Mouse (Mus musculus) urinary bladder, adult 18-20 months (tissue): Measurements from ENCODE around the gene Gpr15.

ENCODE experiments used
- DNase-seq, 2 experiments: peaks; one replicate each; pipeline ENCODE4 v3.0.0; 2022; ENCODE audit warnings: low spot score in 2 of 2, mixed read lengths in 2 of 2

Gpr15 gene

DNA sequence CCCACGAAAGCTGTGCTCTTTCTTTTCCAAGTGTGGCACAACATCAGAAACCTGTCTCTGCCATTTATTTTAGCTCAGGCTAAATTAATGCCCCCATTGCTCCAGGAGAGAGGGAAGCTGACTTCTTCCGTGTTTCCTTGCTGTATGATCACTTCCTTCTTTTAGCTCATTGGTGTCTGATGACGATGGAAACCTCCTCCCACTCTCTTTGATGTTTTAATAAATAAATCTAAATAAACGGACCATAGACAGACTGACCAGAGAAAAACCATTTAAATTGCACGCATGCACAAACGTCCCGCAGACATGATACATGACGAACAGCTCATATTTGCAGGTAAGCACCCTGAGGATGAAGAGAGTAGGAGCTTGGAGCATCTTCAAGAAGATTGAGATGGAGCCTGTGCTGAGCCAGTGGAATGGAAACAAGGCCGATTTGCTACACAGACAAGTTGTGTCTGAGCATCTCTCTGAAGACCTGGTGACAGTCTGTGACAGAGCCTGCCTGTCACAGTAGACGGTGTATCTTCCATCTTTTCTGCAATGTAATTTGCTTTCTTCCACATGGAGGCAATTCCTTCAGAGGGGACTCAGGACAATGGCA is 16.4 kb downstream of the Gpr15 start:
- no peak for DNase-seq

DNA sequence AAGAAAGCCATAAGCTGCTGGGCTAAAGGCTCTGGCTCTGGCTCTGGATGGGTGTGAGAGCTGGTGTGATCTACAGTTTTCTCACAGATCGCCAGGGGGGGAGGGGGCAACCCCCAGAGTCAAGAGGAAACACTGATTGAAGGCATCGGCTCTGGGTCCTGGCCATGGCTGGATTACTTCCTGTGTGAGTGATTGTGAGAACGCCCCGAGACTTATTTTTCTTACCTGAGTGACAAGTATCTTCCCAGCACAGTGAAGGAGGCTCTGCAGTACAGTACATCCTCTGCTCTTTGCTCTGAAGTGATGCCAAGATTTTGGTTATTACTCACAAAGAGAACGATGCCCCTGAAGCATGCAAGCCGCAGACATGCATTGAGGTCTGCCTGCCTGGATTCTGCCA is 17.1 kb downstream of the Gpr15 start:
- DNase-seq = no peak

DNA sequence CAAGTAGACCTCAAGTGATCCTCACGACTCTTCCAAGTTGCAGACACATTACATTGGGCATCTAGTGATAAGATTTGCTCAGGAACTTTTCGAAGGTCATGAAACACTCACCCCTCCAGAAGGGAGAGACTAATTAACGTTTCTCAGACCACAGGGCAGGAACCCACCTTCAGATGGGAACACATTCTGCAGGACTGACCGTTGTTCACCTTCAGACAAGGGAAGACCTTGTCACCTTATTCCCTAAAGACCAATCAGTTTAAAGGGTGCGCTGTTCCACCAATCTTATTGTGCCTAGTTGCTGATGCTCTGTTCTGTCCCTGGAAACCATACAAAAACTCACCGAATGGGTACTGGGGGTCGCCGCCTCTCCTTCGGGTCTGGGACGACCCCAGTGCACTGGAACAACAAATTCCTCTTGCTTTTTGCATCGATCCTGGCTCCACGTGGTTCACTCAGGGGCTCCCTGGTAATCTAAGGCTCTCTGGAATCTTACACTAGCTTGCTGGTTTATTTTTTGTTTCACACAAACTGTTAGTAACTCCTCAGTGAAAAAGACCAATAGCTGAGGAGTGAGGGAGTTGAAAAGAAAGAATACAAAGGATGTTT is 17.9 kb downstream of the Gpr15 start:
- DNase-seq = no peak

DNA sequence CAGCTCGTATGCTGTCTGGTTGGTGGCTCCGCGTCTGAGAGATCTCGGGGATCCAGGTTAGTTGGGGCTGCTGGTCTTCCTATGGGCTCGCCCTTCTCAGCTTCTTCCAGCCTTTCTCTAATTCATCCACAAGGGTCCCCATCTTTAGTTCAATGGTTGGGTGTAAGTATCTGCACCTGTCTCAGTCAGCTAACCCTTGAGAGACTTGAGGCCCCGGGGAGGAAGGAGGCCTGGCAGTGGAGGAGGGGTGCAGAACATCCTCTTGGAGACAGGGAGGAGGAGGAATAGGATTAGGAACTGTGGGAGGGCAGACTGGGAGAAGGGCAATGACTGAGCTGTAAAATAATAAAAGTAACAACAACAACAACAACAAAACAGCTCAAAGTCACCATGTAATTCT is 18.7 kb downstream of the Gpr15 start:
- DNase-seq = no peak

DNA sequence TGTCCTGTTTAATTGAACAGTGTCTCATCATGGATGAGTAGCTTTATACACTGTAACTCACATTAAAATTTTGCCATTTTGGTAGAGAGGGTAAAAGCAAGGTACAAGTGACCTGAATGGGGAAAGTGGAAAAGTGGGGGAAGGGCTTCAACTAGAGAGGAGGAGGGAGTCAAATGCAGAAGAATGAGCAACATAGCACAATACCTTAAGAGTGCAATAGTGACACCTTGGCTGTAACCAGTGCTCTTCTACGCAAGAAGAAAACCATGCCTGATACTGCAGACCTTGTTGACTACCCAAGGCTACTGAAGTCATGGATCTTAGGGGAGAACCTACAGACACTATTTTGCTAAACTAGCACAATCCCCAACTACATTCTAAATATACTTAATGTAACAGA is 21.6 kb downstream of the Gpr15 start:
- DNase-seq = no peak

DNA sequence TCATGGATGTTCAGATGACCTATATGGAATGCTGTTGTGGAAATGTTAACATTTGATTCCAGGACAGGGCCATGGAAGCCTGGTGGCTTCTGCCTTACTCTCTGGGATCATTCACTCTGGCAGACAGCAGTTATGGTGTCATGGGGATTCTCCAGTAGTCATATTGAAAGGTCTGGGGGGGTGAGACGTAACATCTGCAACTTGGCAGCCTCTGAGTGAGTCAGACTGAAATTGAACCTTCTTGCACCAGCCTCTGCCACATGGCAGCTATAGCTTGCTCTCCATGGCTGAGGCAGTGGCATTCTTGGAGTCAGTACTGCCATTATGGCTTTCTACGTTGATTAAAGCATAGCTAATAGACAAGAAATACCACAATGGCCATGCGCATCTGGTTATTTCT is 22.1 kb downstream of the Gpr15 start:
- DNase-seq = no peak

DNA sequence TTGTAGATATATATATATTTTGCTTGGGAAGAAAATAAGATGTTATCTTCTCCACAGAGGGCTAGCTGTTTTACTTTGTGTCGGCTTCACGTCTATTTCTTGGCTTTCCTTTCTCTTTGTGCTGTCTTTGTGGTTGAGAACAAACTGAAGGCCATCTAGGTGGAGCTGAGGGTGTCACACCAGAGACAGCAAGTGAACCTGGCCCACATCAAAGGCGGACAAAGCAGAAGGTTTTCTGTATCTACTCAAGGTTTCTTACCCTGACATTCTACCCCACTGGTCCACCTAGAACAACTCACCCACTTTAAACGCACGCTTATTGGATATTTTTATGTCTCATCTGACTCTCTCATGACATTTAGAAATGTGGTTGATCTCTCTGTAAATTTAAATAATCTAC is 24.8 kb downstream of the Gpr15 start:
- no peak for DNase-seq

DNA sequence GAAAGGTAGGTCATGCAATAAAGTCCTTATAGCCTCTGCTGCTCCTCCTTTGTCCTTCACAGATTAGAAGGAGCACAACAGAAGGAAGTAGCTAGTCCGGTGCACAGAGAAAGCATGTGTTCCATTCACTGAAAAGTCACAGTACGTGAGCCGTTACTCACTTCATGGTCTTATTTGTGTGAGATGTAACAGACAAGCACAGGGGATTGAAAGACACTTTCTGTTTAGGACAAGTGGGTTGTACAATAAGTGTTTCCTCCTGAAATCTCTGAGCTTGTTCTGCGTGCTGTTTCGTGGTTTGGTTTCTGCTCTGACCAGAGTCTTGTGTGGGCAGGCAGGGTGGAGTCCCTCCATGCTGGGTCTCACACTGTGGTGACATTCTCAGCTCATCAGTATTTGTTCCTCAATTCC is 28.5 kb downstream of the Gpr15 start:
- no peak for DNase-seq

DNA sequence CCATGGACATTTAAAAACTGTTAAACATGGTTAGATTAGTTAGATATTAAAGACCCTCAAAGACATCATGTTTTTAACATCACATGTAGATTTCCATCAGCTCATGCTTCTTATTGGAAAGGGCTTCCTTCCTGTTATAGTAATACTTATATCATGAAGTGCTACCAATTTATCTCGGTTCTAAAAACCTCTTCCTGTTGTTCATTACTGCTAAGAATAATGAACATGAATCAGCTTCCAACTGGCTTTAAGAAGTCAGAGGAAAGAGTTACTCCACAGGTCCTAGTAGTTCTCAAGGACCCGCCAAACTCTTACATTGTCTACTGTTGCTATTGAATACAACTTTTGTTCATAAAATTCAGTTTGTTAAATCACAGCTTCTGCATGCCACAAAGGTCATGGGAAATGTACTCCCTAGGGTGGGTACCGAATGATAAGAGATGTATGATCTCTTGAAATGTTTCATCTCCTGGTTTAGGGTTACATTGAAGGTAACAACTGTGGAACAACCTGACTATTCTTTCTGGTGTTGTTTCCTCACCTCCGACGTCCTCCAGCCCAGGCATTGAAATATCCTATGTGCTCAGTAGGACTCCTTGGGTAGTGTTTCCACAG is 29.2 kb downstream of the Gpr15 start:
- DNase-seq = no peak

DNA sequence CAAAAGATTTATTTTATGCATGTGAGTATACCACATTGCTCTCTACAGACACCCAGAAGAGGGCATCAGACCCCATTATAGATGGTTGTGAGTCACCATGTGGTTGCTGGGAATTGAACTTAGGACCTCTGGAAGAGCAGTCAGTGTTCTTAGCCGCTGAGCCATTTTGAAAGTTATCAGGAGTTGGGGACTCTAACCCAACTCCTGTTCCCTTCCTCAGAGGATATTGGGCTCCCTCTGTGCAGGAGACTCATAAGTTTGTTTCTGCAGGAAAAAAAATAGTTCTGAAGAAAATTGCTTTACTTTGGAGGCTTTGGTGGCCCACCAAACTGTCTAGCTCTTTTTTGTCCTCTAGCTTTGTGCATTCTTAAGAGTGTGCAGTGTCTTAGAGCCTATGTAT is 30.3 kb downstream of the Gpr15 start:
- DNase-seq = no peak

DNA sequence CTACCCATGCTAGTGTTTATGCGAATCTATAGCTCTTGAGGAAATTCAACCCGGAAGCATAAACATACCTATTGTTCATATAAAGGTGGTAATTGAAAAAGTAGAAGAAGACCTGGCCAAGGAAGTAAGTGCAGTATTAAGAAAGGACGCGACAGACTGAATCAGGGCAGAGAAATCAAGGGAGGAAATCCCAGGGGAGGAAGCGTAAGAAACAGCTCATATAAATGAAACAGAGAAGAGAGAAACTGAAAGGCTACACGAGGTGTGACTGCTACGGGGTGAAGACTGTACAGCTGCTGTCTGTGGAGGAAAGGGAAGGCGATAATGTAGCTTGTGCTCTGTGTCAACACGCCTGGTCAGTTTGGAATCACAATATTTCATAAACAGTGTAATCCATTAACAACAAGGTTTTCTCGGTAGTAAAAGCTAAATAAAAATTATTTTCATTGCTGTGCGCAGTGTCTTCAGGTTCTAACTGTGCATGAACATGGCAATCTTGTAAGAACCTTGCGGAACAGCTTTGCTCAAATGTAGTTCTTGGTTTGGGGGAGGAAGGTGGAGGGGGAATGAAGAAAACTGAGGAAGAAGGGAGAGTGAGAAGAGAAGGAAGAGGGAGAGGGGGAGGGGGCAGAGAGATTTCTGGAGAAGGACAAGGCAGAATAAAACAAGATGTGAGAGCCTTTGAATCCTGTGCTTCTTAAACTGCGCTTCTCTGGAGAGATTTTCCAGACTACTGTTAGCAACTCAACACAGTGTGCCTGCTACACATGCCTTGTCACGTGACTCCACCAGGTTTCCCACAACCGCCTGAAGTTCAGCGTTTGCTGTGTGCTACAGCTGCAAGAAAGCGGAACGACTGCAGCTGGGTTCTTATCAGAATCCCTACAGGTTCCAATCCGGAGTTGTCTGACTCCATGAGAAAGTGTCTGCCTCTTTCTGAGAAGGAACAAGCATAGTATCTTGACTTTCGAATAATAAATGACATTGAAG is 33.0 kb downstream of the Gpr15 start:
- DNase-seq = no peak

DNA sequence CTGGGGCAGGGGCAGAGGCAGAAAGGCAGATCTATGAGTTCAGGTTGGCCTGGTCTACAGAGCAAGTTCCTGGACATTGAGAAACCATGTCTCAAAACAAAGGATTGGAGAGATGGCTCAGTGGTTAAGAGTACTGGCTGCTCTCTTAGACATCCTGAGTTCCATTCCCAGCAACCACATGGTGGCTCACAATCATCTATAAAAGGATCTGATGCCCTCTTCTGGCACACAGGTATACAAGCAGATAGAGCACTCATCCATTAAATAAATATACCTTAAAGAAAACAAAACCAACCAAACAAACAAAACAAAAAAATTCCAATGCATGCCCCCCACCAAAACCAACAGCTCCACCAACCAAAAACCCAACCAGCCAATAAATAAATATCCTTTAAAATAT is 34.3 kb downstream of the Gpr15 start:
- DNase-seq = no peak

DNA sequence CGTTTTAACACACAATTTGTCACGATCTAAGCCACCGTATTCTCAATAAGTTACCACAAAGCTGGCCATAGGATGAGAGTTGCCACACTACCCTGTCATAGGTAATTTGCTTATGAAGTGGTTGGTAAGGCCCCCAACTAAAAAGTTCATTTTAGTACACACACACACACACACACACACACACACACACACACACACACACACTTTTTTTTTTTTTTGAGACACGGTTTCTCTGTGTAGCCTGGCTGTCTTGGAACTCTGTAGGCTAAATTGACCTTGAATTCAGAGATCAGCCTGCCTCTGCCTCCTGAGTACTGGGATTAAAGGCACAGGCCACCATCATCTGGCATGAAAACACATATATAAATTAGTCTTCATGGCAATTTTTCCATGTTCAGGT is 35.0 kb downstream of the Gpr15 start:
- no peak for DNase-seq

DNA sequence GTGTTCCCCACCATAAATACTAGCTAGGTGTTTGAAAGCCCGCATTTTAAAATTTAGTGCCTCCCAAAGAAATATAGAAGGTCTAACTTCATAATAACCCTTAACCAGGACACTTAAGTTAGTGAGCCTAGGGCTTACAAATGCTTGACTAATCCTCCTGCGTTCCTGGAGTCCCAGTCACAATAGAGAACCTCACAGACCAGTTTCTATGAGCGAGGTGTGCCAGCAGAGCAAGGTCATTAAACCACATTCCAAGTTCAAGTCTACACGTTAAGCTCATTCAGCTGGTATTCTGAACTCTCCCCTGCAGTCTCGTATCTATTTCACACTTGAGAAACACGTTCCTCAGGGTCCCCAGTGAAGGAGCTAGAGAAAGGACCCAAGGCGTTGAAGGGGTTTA is 36.0 kb downstream of the Gpr15 start:
- DNase-seq = peak in 1 of 2 experiments; percentile 16

DNA sequence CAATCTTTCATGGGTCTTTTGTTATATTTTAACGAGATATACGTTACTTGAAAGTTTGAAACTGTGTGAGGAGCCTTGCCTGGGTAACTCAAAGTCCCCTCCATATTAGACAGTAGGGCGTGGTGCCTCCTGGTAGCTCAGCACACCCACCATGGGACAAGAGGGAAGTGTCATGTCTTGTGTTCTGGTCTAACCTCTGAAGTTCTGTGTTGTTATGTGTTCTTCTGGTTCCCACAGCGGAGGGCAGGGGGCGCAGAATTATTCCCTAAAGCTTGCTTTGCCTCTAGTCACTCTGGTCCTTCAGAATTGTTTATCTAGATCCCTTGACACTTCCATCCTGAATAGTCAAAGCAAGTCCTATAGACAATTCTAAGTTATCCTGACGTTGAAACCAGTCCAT is 36.8 kb downstream of the Gpr15 start:
- no peak for DNase-seq

DNA sequence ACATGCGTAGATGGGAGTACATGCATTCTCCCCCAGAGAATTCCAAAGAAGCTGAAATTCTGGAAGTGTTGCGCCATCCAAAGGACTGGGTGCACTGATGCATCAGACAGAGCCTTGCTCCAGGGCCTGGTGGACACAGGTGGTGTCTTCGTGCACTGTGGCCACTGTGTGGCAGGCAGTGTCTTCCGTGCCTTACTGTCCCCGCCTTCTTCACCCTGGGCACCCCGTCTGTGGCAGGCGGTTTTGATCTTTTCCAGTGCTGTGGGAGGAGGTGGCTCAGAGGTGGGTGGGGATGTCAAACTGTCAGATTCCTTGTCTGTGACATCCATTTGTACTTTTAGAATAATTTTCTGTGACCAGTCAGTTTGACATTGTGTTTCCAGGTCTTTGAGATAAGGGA is 40.2 kb downstream of the Gpr15 start:
- DNase-seq = no peak

DNA sequence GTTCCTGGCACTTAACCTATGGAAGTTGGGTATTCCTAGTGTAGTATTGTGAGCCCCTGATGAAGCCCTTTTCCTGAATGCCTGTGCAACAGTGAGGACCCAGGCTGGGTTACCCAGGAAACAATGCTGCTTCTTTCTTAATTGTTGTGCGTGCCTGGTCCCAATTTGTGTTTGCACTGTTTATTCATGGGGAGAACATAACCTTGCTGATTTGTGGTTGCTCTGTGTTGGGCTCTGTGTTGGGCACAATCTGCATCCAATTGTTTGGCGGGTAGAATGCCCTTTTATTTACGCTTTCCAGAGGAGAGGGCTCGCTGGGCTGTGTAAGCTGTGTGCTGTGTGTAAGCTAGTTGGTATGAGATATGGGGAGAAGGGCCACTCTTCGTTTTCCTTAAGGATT is 41.4 kb downstream of the Gpr15 start:
- no peak for DNase-seq

DNA sequence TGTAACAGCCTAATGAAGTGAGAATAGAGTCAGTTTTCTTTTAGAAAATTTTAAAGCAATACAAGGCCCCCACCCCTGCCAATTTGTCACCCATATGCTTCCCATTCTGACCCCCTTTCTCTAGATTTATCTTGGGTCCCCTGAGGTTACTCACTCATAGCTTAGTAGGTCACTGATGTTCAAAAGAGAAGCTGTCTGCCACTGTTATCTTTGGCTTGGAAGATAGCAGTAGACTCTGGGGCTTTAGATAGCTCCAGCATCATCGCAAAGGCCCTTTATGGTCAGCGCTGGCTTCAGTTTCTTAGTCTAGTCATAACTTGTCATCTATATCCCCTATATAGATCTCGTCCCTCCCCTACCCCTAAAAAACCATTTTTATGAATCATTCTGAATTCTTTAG is 42.2 kb downstream of the Gpr15 start:
- DNase-seq = no peak

DNA sequence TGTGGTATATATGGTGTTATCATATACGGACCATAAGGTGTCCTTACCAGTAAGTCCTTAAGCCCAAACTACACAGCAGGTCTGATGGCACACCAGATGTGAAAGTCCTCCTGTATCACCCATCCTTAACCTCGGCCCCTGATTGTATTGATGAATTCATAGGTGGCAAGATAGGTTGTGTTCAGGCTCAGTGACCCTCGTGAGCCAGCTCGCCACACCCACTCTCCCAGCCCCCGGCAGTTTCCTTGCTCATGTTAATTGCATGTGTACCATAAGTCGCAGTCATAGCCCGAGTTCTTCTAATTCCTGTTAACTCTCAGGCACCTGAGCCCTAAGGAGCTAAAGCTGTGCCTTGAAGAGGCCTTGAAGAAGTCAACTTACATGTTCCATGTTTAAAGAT is 42.7 kb downstream of the Gpr15 start:
- no peak for DNase-seq

DNA sequence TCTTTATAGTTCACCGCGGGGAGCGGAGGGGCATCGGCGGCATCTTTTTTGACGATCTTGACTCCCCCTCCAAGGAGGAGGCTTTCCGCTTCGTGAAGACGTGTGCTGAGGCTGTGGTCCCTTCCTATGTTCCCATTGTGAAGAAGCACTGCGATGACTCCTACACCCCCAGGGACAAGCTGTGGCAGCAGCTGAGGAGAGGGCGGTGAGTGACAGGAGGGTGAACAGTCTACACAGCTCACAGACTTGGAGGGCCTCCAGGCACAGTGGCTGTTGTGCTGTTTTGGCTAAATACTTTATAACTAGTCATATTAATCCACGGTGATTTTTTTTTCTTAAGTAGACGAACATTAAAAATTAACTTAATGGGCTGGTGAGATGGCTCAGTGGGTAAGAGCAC is 43.6 kb downstream of the Gpr15 start:
- no peak for DNase-seq

DNA sequence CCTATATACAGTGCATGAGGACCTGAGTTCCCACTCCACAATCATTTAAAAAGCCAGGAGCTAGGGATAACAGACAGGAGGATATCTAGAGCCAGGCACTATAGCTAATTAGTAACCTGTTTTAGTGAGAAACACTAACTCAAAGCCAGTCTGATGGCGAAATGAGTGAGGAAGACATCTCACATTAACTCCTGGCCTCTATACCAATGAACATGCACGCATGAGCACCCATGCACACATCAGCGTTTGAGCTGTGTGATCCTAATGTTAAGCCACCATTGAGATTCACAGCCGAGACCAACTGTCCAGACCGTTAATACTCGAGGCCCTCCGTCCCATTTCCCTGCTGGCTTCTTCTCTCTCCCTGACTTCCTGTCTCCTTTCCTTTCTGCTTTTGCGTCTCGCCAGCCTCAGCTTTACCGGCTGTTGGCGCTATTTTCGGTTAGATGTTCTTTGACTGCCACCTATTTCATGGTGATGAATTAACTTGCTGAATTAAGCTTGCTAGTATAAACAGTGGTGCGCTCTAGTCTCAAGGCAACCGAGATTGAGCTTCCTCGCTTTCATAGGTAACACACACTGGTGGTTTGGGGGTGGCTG is 45.0 kb downstream of the Gpr15 start:
- no peak for DNase-seq

DNA sequence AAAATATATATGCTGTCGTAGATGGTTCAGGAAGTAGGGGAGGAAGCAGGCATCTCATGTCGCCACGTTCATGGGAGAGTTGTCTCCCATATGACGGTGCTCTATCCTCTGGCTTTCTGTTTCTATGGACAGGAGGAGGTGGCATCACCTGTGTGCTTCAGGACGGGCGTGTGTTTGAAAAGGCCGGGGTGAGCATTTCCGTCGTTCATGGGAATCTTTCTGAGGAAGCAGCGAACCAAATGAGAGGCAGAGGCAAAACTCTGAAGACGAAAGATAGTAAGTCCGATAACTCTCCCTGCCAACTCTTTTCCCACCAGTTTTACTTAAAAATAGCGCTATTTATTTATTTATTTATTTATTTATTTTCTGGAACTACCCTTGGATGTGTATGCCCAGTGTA is 46.5 kb downstream of the Gpr15 start:
- DNase-seq = no peak
